Comparison of ENCODE assay signal across 8 mouse cellular contexts in the genomic region with DNA sequence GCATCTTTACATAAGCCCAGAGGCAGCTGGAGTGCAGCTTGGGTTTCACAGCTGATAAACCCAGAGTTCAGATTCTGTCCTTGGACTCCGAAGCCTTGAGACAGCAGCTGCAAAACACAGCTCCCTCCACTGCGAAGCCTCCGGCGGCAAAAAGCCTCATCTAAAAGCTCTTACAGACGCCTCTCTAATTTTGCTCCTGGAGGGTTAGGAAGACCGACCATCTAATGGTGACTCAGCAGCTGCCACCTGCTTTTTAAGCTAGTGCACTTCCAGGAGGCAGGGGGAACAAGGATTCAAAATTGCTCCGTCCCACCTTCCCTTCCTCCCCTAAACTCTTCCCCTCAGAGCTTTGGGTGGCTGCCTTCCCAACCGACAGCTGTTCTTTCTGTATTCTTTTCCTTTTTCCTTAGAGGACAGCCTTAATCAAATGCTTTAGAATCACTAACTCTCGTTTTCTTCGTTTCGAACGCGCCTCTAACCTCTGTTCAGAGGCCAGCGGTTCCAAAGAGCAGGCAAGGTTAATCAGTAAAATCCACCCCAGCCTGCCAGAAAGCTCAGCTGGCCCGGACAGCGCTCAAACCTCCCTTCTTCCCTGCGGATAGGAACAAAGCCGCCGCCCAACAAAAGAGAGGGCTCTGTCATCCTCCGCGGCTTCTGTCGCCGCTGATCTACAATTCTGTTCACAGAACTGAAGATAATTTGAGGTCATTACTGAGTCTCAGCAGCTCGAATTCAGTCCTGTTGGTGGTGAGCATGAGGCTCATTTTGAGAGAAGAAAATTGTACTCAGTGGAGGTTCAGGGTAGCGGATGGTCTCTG. TPM values are rescaled to one million over a fixed set of nuclear protein-coding genes. Genes with fewer than 3 reads are reported as not detected.
DNase-seq lines count a peak whose midpoint lies in the region; ATAC-seq and TF ChIP-seq lines count a peak whose summit lies in the region.

No protein-coding gene starts in this region.

- no peaks in the 10 kb centered on the region for H3K27me3 ChIP-seq in limb, embryonic 14.5 days (ENCODE audit: control insufficient read depth, insufficient read depth, low read length)
- no peaks in the 10 kb centered on the region for H3K27me3 ChIP-seq in neural tube, embryonic 11.5 days (ENCODE audit: control insufficient read depth, insufficient read depth, low read length)

- peak overlapping the region; percentile 43 for H3K4me2 ChIP-seq in limb, embryonic 14.5 days (replicated peaks; ENCODE audit: low read depth, low read length, severe bottlenecking)
- H3K4me2 ChIP-seq in neural tube, embryonic 11.5 days (ENCODE audit: low read depth) = peak overlapping the region; percentile 42

- H3K9ac ChIP-seq in limb, embryonic 14.5 days (ENCODE audit: low read depth, low read length, severe bottlenecking) = peak overlapping the region; percentile 36; the same call in 1 of the 2 replicates
- peak overlapping the region; percentile 39 for H3K9ac ChIP-seq in neural tube, embryonic 11.5 days (ENCODE audit: low read length)

- peak; percentile 81 for ATAC-seq in limb, embryonic 14.5 days (ENCODE audit: low FRiP score, low read depth)
- ATAC-seq in neural tube, embryonic 11.5 days (ENCODE audit: insufficient read depth, low FRiP score, low TSS enrichment) = peak; percentile 84

- DNase-seq in gastrocnemius, adult 18-20 months (ENCODE audit: low spot score) = peak; percentile 16
- DNase-seq in gastrocnemius, adult 8-10 months (ENCODE audit: low spot score in 2 of 2) = no peak
- DNase-seq in embryo, embryonic 9.5 days (ENCODE audit: extremely low spot score) = peak; percentile 73
- peak; percentile 37 to 39 for DNase-seq in heart, adult 9 months (ENCODE audit: low spot score in 2 of 2)
- peak; percentile 92 for DNase-seq in kidney, adult 9 months
- DNase-seq in limb, embryonic 14.5 days (ENCODE audit: low spot score) = peak; percentile 52
- peak; percentile 84 for DNase-seq in neural tube, embryonic 11.5 days (ENCODE audit: low spot score)
- peak; percentile 81 for DNase-seq in yolk sac, embryonic 10.5 days (ENCODE audit: low spot score)

- H3K9me3 ChIP-seq in limb, embryonic 14.5 days (ENCODE audit: control insufficient read depth, low read length) = no peaks in the 10 kb centered on the region
- H3K9me3 ChIP-seq in neural tube, embryonic 11.5 days (ENCODE audit: control insufficient read depth, low read length) = no peaks in the 10 kb centered on the region

- H3K27ac ChIP-seq in limb, embryonic 14.5 days (replicated peaks; ENCODE audit: low read depth, low read length) = peak overlapping the region; percentile 10; the same call in 1 of the 2 replicates
- peak overlapping the region; percentile 95 for H3K27ac ChIP-seq in neural tube, embryonic 11.5 days (ENCODE audit: low read depth, low read length)

- TF ChIP-seq POLR2A in limb, embryonic 14.5 days (IDR thresholded peaks at IDR 0.05; ENCODE audit: borderline replicate concordance, extremely low read depth, insufficient read depth, insufficient read length) = no peak

- 6% methylated on average over 25 of the region's 25 CpGs for WGBS in limb, embryonic 14.5 days
- 3% methylated on average over 25 of the region's 25 CpGs for WGBS in neural tube, embryonic 11.5 days

- no peaks in the 10 kb centered on the region for H3K36me3 ChIP-seq in limb, embryonic 14.5 days (ENCODE audit: control insufficient read depth, insufficient read depth, low read length)
- H3K36me3 ChIP-seq in neural tube, embryonic 11.5 days (ENCODE audit: control insufficient read depth, insufficient read depth, low read length) = no peaks in the 10 kb centered on the region

- H3K4me1 ChIP-seq in limb, embryonic 14.5 days (ENCODE audit: control insufficient read depth, insufficient read depth, low read length) = peaks cover 13% of the 10 kb centered on the region
- 0 out of 2 replicates have a peak, but pooled peaks cover 3% of the 10 kb centered on the region for H3K4me1 ChIP-seq in neural tube, embryonic 11.5 days (ENCODE audit: control insufficient read depth, insufficient read depth, low read length)

- H3K4me3 ChIP-seq in limb, embryonic 14.5 days (replicated peaks; ENCODE audit: low read length) = peak overlapping the region; percentile 24
- H3K4me3 ChIP-seq in neural tube, embryonic 11.5 days (ENCODE audit: low read depth, low read length) = peak overlapping the region; percentile 19; the same call in 1 of the 2 replicates

RNA-seq across cellular contexts. Expression of gene Hgd, which starts 4.5 kb away (rescaled TPM):
- under 1 TPM; 0.43 to 0.57 TPM for total RNA-seq in gastrocnemius, adult 18-20 months (2021)
- under 1 TPM in 1 of 4 experiments, not detected in 3; 0.27 TPM for total RNA-seq in gastrocnemius, adult 8-10 months (2022)
- polyA plus RNA-seq in limb, embryonic 14.5 days (2012; rRNA removed) = 0.20 and 0.40 TPM in 2 replicates
- 0.12 TPM in 1 of 2 replicates, not detected in the other for polyA plus RNA-seq in limb, embryonic 14.5 days (2014; fragmentation: Nextera tagmentation; extraction: Ambion mirVana)
- polyA plus RNA-seq in neural tube, embryonic 11.5 days (2014; fragmentation: Nextera tagmentation; extraction: Ambion mirVana) = 0.32 and 0.42 TPM in 2 replicates

RNA-seq across cellular contexts. Expression of gene Rabl3, which starts 44.7 kb away (rescaled TPM):
- 1 to 10 TPM; 6.8 to 8.6 TPM for total RNA-seq in gastrocnemius, adult 18-20 months (2021)
- total RNA-seq in gastrocnemius, adult 8-10 months (2022) = 1 to 10 TPM; 5.2 to 5.9 (median 5.5) TPM
- 11.9 and 14.2 TPM in 2 replicates for polyA plus RNA-seq in limb, embryonic 14.5 days (2012; rRNA removed)
- 27.8 TPM in 2 replicates for polyA plus RNA-seq in limb, embryonic 14.5 days (2014; fragmentation: Nextera tagmentation; extraction: Ambion mirVana)
- polyA plus RNA-seq in neural tube, embryonic 11.5 days (2014; fragmentation: Nextera tagmentation; extraction: Ambion mirVana) = 39.6 and 40.7 TPM in 2 replicates

RNA-seq across cellular contexts. Expression of gene Gtf2e1, which starts 44.8 kb away (rescaled TPM):
- 10 to 100 TPM; 10.6 to 14.4 TPM for total RNA-seq in gastrocnemius, adult 18-20 months (2021)
- 10 to 100 TPM; 10.2 to 14.1 (median 11.6) TPM for total RNA-seq in gastrocnemius, adult 8-10 months (2022)
- polyA plus RNA-seq in limb, embryonic 14.5 days (2012; rRNA removed) = 17.7 and 23.0 TPM in 2 replicates
- 28.2 and 28.9 TPM in 2 replicates for polyA plus RNA-seq in limb, embryonic 14.5 days (2014; fragmentation: Nextera tagmentation; extraction: Ambion mirVana)
- 47.3 and 55.3 TPM in 2 replicates for polyA plus RNA-seq in neural tube, embryonic 11.5 days (2014; fragmentation: Nextera tagmentation; extraction: Ambion mirVana)

Comparison
In these comparisons a context has a peak if more than half of its experiments do, and no peak if none do; other contexts are left out.
1. DNase-seq: peak in gastrocnemius, adult 18-20 months (single experiment), embryo, embryonic 9.5 days (single experiment), heart, adult 9 months (2 of 2), kidney, adult 9 months (single experiment), limb, embryonic 14.5 days (single experiment), neural tube, embryonic 11.5 days (single experiment) and yolk sac, embryonic 10.5 days (single experiment); none in gastrocnemius, adult 8-10 months (0 of 2).